Mouse (Mus musculus) G1E (cell line): Measurements from ENCODE around the gene Fam171a2.

Source experiments
- CTCF ChIP-seq: IDR thresholded peaks from 2 replicates; pipeline ENCODE4 v1.5.1; 2012; ENCODE audit warnings: low read depth, low read length, inconsistent platforms, mixed read lengths
- GATA1 ChIP-seq: IDR thresholded peaks from 2 replicates; pipeline ENCODE4 v1.6.1; 2012; ENCODE audit warnings: borderline replicate concordance, low read length, inconsistent platforms, mixed read lengths
- GATA2 ChIP-seq: IDR thresholded peaks from 2 replicates; pipeline ENCODE4 v1.6.1; 2012; ENCODE audit warnings: low read depth, low read length, inconsistent platforms, borderline replicate concordance
- POLR2AphosphoS5 ChIP-seq: IDR thresholded peaks from 2 replicates; pipeline ENCODE4 v1.6.1; 2012; ENCODE audit warnings: low read depth, low read length, inconsistent platforms; ENCODE audit not compliant: insufficient replicate concordance
- TAL1 ChIP-seq: conservative IDR thresholded peaks from 2 replicates; pipeline ENCODE4 v1.6.1; 2012; ENCODE audit warnings: low read depth, low read length, inconsistent platforms, mixed read lengths

- TF ChIP-seq CTCF (no peak), POLR2AphosphoS5 (no peak), GATA1 (no peak), GATA2 (no peak), TAL1 (no peak)
These were observed 14.3 kb upstream of the Fam171a2 start for GRCm38 (mm10) chr11:102461764-102462163.
